Mouse (Mus musculus) liver, adult 2 months (tissue): Measurements from ENCODE around the gene Coq2. TPM values are rescaled to one million over a fixed set of nuclear protein-coding genes. Genes with fewer than 3 reads are reported as not detected.

Source experiments
- DNase-seq: peaks from one replicate; pipeline ENCODE4 v3.0.0-alpha.2; 2011; ENCODE audit warnings: low read depth, low spot score; ENCODE audit errors: extremely low read depth
- H3K27ac ChIP-seq: fragments of 200-500 bp; replicated peaks from 2 replicates; pipeline ENCODE4 v1.5.1; 2012; ENCODE audit warnings: low read depth, mild to moderate bottlenecking, control low read depth, inconsistent platforms, low read length; ENCODE audit not compliant: insufficient read depth
- H3K27me3 ChIP-seq: fragments of 200-500 bp; 2 replicates; pipeline ENCODE4 v1.6.1; 2012; ENCODE audit warnings: mild to moderate bottlenecking, moderate library complexity, low read length, inconsistent platforms; ENCODE audit not compliant: control insufficient read depth, insufficient read depth
- H3K36me3 ChIP-seq: fragments of 200-500 bp; 2 replicates; pipeline ENCODE4 v1.6.1; 2012; ENCODE audit warnings: low read length, inconsistent platforms; ENCODE audit not compliant: control insufficient read depth, insufficient read depth
- H3K4me1 ChIP-seq: fragments of 200-500 bp; 2 replicates; pipeline ENCODE4 v1.6.1; 2011; ENCODE audit warnings: low read length; ENCODE audit not compliant: control insufficient read depth, insufficient read depth
- H3K4me3 ChIP-seq: fragments of 200-500 bp; 2 replicates; pipeline ENCODE4 v1.5.1; 2011; ENCODE audit warnings: low read depth, mild to moderate bottlenecking, control low read depth, low read length, moderate library complexity; ENCODE audit not compliant: insufficient read depth
- H3K79me2 ChIP-seq: fragments of 200-500 bp; 2 replicates; pipeline ENCODE4 v1.6.1; 2012; ENCODE audit warnings: inconsistent platforms, mild to moderate bottlenecking, low read length, moderate library complexity; ENCODE audit not compliant: control insufficient read depth, insufficient read depth
- H3K9ac ChIP-seq: fragments of 200-500 bp; 2 replicates; pipeline ENCODE4 v1.6.1; 2012; ENCODE audit warnings: low read depth, mild to moderate bottlenecking, control low read depth, inconsistent platforms, low read length
- CTCF ChIP-seq: fragments of 200-500 bp; IDR thresholded peaks from 2 replicates; pipeline ENCODE4 v1.5.1; 2011; ENCODE audit warnings: low read depth, low read length, control low read depth
- POLR2A ChIP-seq: fragments of 200-500 bp; IDR thresholded peaks from 2 replicates; pipeline ENCODE4 v1.6.1; 2011; ENCODE audit warnings: low read length, control low read depth; ENCODE audit not compliant: insufficient read depth; ENCODE audit errors: extremely low read depth
- WGBS: fragments of 180-500 bp; shearing (Covaris S2); methylation state at CpG from one replicate; pipeline ENCODE4 v1.1.7; 2018; 5-methylcytosine and 5-hydroxymethylcytosine counted together
- polyA plus RNA-seq: library from polyadenylated mRNA; depleted of rRNA; stranded (reverse); fragments of >200 nt; gene quantifications from 2 replicates; pipeline ENCODE4 v1.2.3, GENCODE M21; 2012
- total RNA-seq: library from RNA; depleted of rRNA; stranded (reverse); fragments of >200 nt; gene quantifications from 2 replicates; pipeline ENCODE4 v1.2.3, GENCODE M21; 2014

Coq2 gene
- total and polyA plus RNA-seq, 2 experiments: 48.2 to 53.1 TPM

- WGBS: 80% methylated on average over 9 of the region's 9 CpGs
- no peaks in the 10 kb centered on the region for H3K36me3 ChIP-seq
- H3K4me1 ChIP-seq: no peaks in the 10 kb centered on the region
These were observed 50.1 kb downstream of the Coq2 start for GRCm38 (mm10) chr5:100624743-100625360.

DNA sequence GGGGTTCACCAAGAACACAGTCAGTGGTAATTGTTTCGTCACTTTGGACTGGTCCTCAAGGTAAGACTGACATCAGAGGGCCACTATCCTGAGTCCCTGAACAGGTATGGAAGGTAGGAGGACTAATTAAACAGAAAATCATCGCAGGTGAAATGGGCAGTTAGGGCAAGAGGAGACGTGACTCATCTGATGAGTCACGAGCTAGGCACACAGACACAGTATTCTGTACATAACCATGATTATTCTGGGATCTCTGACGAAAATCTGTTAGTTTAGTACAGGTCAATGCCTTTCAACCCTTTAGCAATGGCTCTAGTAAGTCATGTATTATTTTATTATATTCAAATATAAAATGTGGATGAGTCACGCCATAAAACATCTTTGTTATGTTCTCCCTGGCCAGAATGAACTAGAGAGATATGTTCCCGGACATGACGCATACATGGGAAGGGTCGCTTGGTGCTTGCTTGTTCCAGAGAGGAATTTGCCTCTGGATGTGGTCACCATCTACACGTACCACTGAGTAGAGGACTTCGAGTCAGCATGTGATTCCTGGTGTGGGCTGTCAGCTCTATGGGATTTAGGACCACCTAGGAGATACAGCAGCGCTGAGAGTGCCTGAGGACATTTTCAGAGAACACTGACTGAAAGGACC lies 52.3 kb downstream of the Coq2 start:
- H3K27ac ChIP-seq: no peak overlapping the region

More at GRCm38 (mm10) chr5:100624743-100625360, 50.1 kb downstream of the Coq2 start:
- no peak overlapping the region for H3K9ac ChIP-seq
- H3K4me3 ChIP-seq: no peak overlapping the region
- DNase-seq: no peak
- TF ChIP-seq POLR2A (no peak), CTCF (no peak)
- H3K79me2 ChIP-seq: no peaks in the 10 kb centered on the region
- H3K27ac ChIP-seq: no peak overlapping the region
- no peaks in the 10 kb centered on the region for H3K27me3 ChIP-seq

DNA sequence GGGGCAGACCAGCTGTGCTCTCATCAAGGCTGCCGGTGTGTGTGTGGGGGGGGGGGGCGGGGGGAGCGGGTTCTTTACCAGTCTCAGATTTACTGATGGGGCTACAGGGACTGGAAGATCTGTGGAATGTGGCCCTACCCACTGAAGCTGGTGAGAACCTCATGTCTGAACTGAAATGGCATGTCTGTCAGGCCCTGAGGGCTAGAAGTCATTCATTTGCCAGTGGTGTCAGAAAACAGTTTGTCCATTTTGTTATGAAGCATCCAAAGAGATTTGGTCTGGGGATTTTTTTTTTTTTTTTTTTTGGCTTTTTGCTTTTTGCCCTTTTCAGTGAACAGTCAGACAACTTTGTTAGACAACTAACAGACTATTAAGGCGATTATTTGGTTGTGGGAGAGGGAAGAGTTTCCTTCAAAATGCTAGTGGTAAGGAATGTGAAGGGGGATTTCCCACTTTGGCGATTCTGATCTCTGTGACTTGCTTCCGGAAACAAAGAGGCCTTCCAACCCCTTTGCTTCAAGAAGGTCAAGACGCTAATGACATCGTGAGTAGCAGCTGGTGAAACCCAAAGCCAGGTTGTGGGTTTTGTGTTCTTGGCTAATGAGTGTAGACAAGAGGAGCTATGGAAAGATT lies 52.9 kb downstream of the Coq2 start:
- Histone ChIP-seq H3K27me3 (no peaks in the 10 kb centered on the region), H3K4me3 (no peak overlapping the region), H3K36me3 (no peaks in the 10 kb centered on the region), H3K27ac (no peak overlapping the region), H3K4me1 (no peaks in the 10 kb centered on the region), H3K9ac (no peak overlapping the region), H3K79me2 (no peaks in the 10 kb centered on the region)
- 77% methylated on average over 8 of the region's 8 CpGs for WGBS
- TF ChIP-seq POLR2A: no peak
- no peak for TF ChIP-seq CTCF
- no peak for DNase-seq

More for the DNA sequence above, 52.3 kb downstream of the Coq2 start:
- H3K27me3 ChIP-seq: no peaks in the 10 kb centered on the region
- H3K79me2 ChIP-seq: no peaks in the 10 kb centered on the region
- TF ChIP-seq POLR2A: no peak
- no peak for TF ChIP-seq CTCF
- 89% methylated on average over 12 of the region's 12 CpGs for WGBS
- no peaks in the 10 kb centered on the region for H3K4me1 ChIP-seq
- H3K36me3 ChIP-seq: no peaks in the 10 kb centered on the region
- no peak overlapping the region for H3K9ac ChIP-seq
- H3K4me3 ChIP-seq: no peak overlapping the region
- no peak for DNase-seq

DNA sequence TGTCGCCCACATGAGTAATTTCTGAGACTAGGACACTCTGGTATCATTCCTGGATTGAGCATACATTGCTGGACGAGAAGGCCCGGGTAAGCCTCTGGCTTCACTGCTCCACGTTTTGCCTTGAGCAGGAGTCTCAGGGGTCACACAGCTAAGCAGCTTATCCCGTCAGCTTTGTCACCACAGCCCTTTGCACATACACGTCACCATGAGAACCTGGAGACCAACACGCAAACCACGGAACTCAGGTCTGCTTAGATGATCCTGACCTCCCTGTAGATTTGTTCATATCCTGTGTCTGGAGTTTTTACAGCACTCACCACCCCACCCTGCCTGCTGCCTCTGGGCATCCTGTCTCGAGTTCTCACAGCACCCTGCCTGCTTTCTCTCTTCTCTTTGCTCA lies 54.0 kb downstream of the Coq2 start:
- no peak for TF ChIP-seq POLR2A
- TF ChIP-seq CTCF: no peak
- Histone ChIP-seq H3K36me3 (no peaks in the 10 kb centered on the region), H3K4me1 (no peaks in the 10 kb centered on the region), H3K4me3 (no peak overlapping the region), H3K27me3 (no peaks in the 10 kb centered on the region), H3K27ac (no peak overlapping the region), H3K9ac (no peak overlapping the region), H3K79me2 (no peaks in the 10 kb centered on the region)
- DNase-seq: no peak
- WGBS: 75% methylated on average over 9 of the region's 9 CpGs

DNA sequence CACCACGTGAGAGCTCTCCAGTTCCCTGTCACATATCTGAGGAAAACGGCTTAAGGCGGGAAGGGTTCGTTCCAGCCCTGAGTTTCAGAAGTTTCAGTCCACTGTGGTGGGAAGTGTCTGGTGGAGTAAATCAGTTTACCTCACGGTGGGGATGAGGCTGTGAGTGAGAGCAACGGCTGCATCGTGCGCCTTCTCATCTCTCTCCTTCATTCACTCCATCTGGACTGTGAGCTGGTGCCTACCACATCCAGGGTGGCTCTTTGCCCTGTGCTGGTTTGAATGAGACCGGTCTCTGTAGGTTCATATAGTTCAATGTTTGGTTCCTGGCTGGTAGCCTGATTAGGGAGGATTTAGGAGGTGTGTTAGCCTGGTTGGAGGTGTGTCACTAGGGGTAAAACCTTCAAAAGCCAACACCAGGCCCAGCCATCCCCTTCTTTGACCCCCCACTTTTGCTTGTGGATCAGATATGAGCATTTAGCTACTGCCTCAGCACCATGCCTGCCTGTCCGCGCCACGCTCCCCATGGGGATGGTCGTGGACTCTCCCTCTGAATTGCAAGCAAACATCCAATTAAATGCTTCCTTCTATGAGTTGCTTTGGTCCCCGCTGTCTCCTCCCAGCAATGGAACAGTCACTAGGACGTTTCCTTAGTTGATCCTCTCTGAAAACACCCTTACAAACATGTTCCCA lies 55.2 kb downstream of the Coq2 start:
- DNase-seq: no peak
- TF ChIP-seq POLR2A: no peak
- TF ChIP-seq CTCF: no peak
- no peaks in the 10 kb centered on the region for H3K79me2 ChIP-seq
- no peaks in the 10 kb centered on the region for H3K27me3 ChIP-seq
- no peak overlapping the region for H3K4me3 ChIP-seq
- no peaks in the 10 kb centered on the region for H3K36me3 ChIP-seq
- H3K27ac ChIP-seq: no peak overlapping the region
- no peaks in the 10 kb centered on the region for H3K4me1 ChIP-seq
- 94% methylated on average over 15 of the region's 15 CpGs for WGBS
- no peak overlapping the region for H3K9ac ChIP-seq
